Mouse (Mus musculus) kidney, postnatal 0 days (tissue): ENCODE results near the gene Treml4. TPM values are rescaled to one million over a fixed set of nuclear protein-coding genes. Genes with fewer than 3 reads are reported as not detected.

Experiments
- ATAC-seq: fragments of 200-750 bp; cut with Nextera tagmentation; replicated peaks from 2 replicates; pipeline ENCODE4 v1.8.0; 2017; ENCODE audit warnings: low read depth, moderate number of reproducible peaks, moderate TSS enrichment, moderate library complexity; ENCODE audit not compliant: low FRiP score
- DNase-seq: peaks from one replicate; pipeline ENCODE4 v3.0.0-alpha.2; 2016; ENCODE audit warnings: low spot score
- H3K27ac ChIP-seq: fragments of 300-500 bp; sonication (generic); 2 replicates; pipeline ENCODE4 v1.5.1; 2014; ENCODE audit warnings: mild to moderate bottlenecking
- H3K27me3 ChIP-seq: fragments of 300-500 bp; sonication (generic); 2 replicates; pipeline ENCODE4 v1.6.1; 2014; ENCODE audit warnings: low read length, mixed read lengths; ENCODE audit not compliant: insufficient read depth
- H3K36me3 ChIP-seq: fragments of 300-500 bp; sonication (generic); 2 replicates; pipeline ENCODE4 v1.6.1; 2014; ENCODE audit warnings: low read length, mixed read lengths; ENCODE audit not compliant: insufficient read depth
- H3K4me1 ChIP-seq: fragments of 300-500 bp; sonication (generic); replicated peaks from 2 replicates; pipeline ENCODE4 v1.6.1; 2014; ENCODE audit warnings: antibody characterized with exemption, low read length, mixed read lengths; ENCODE audit not compliant: insufficient read depth
- H3K4me2 ChIP-seq: fragments of 300-500 bp; sonication (generic); 2 replicates; pipeline ENCODE4 v1.6.1; 2014; ENCODE audit warnings: mild to moderate bottlenecking, low read length, moderate library complexity, mixed read lengths
- H3K4me3 ChIP-seq: fragments of 300-500 bp; sonication (generic); replicated peaks from 2 replicates; pipeline ENCODE4 v1.5.1; 2014; ENCODE audit warnings: low read depth, low read length
- H3K9ac ChIP-seq: fragments of 300-500 bp; sonication (generic); 2 replicates; pipeline ENCODE4 v1.6.1; 2014; ENCODE audit warnings: low read depth, low read length
- H3K9me3 ChIP-seq: fragments of 300-500 bp; sonication (generic); replicated peaks from 2 replicates; pipeline ENCODE4 v1.6.1; 2016; ENCODE audit warnings: low read length, inconsistent platforms, mixed read lengths
- CTCF ChIP-seq: IDR thresholded peaks from 2 replicates; pipeline ENCODE4 v1.5.1; 2016; ENCODE audit warnings: antibody characterized with exemption, low read depth, mild to moderate bottlenecking, moderate library complexity
- WGBS: fragments of 180-500 bp; shearing (Covaris S2); extraction: QIAGEN DNeasy Blood & Tissue Kit; methylation state at CpG from one replicate; pipeline ENCODE4 v1.1.7; 2014; 5-methylcytosine and 5-hydroxymethylcytosine counted together
- polyA plus RNA-seq: library from polyadenylated mRNA; unstranded; fragments of >200 nt; fragmentation: Nextera tagmentation; extraction: Ambion mirVana; gene quantifications from 2 replicates; pipeline ENCODE4 v1.2.1, GENCODE M21; 2015

Gene Treml4
- polyA plus RNA-seq, 1 experiment from 2014 or later = 0.32 TPM

- Histone ChIP-seq H3K4me1 (no peaks in the 10 kb centered on the region), H3K9me3 (no peaks in the 10 kb centered on the region), H3K9ac (no peak overlapping the region), H3K4me2 (no peak overlapping the region), H3K27ac (no peak overlapping the region), H3K36me3 (no peaks in the 10 kb centered on the region), H3K4me3 (no peak overlapping the region), H3K27me3 (no peaks in the 10 kb centered on the region)
- no peak for TF ChIP-seq CTCF
- ATAC-seq = no peak
- DNase-seq = no peak
- WGBS = 81% methylated on average over 4 of the region's 4 CpGs
Observed at GRCm38 (mm10) chr17:48279002-48279401, 14.9 kb downstream of the Treml4 start.

DNA sequence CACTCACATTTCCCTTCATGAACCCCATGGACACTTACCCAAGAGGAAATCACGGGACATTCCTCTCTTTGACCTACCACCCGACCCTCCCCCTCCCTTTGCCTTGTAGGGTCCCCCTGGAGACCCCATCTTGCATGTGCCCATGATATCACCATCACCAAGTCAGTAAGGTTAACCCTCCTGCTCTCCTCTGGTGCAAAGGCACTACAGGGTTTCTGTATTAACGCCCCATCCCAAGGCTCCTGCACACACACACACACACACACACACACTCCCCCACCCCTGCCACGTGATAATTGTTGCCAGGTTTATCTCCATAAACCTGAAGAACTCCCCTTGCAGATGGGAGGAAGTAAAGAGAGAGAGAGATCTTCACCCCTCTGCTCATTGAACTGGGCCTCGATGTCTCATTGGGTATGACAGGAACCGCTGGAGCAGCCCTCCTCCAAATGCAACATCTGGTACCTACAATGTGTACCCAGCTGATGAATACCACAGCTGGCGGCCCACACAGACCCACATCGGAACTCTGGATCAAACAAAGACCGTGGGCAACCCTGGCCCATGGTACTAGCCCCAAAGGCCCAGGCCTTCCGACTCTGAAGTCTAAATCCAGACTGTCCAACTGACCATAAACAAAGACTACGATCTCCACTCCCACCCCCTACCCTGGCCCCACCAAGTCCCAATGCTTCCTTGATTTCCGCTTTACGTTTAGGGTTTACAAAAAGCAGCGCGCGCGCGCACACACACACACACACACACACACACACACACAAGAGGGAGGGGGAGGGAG lies 17.0 kb downstream of the Treml4 start:
- TF ChIP-seq CTCF = no peak
- no peaks in the 10 kb centered on the region for H3K9me3 ChIP-seq
- no peaks in the 10 kb centered on the region for H3K36me3 ChIP-seq
- no peak for ATAC-seq
- no peaks in the 10 kb centered on the region for H3K27me3 ChIP-seq
- no peak overlapping the region for H3K9ac ChIP-seq
- 27% methylated on average over 18 of the region's 18 CpGs for WGBS
- H3K4me3 ChIP-seq = peak overlapping the region; percentile 23
- H3K27ac ChIP-seq = no peak overlapping the region
- H3K4me1 ChIP-seq = no peaks in the 10 kb centered on the region
- peak overlapping the region; percentile 43 for H3K4me2 ChIP-seq
- peak; percentile 43 for DNase-seq

DNA sequence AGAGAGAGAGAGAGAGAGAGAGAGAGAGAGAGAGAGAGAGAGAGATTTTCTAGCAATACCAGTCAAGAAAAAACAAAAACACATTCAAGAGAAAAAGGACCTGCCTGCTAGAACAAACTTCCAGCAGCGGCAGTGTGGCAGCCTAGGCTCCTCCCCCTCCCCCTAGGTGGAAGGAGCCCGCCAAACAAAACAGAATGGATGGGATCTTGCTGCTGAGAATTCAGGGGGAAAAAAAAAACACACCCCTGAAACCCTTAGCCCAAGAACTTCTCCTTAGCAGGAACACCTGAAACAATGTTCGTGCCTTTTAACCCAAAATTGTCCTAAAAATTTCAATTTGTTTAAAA lies 17.6 kb downstream of the Treml4 start:
- Histone ChIP-seq H3K27ac (no peak overlapping the region), H3K9me3 (no peaks in the 10 kb centered on the region), H3K4me1 (no peaks in the 10 kb centered on the region), H3K4me3 (peak overlapping the region; percentile 23), H3K27me3 (no peaks in the 10 kb centered on the region), H3K9ac (no peak overlapping the region), H3K4me2 (peak overlapping the region; percentile 43), H3K36me3 (no peaks in the 10 kb centered on the region)
- ATAC-seq (no peak), DNase-seq (peak; percentile 65)
- 4% methylated on average over 3 of the region's 3 CpGs for WGBS
- TF ChIP-seq CTCF = no peak

- H3K9me3 ChIP-seq = no peaks in the 10 kb centered on the region
- H3K36me3 ChIP-seq = no peaks in the 10 kb centered on the region
- no peak overlapping the region for H3K4me2 ChIP-seq
- WGBS = 57% methylated on average over 1 of the region's 1 CpGs
- no peak for DNase-seq
- peak; percentile 12; the same call in 1 of the 2 replicates for TF ChIP-seq CTCF
- H3K27ac ChIP-seq = no peak overlapping the region
- H3K4me1 ChIP-seq = no peaks in the 10 kb centered on the region
- ATAC-seq = no peak
- H3K9ac ChIP-seq = no peak overlapping the region
- H3K27me3 ChIP-seq = no peaks in the 10 kb centered on the region
- H3K4me3 ChIP-seq = no peak overlapping the region
Observed at GRCm38 (mm10) chr17:48286765-48287164, 22.7 kb downstream of the Treml4 start.

GRCm38 (mm10) chr17:48287276-48287675 lies 23.2 kb downstream of the Treml4 start:
- no peaks in the 10 kb centered on the region for H3K27me3 ChIP-seq
- WGBS = 66% methylated on average over 2 of the region's 2 CpGs

GRCm38 (mm10) chr17:48293500-48294194 lies 29.6 kb downstream of the Treml4 start:
- TF ChIP-seq CTCF = no peak
- H3K27me3 ChIP-seq = no peaks in the 10 kb centered on the region
- H3K4me2 ChIP-seq = no peak overlapping the region
- no peaks in the 10 kb centered on the region for H3K4me1 ChIP-seq
- H3K9ac ChIP-seq = no peak overlapping the region
- no peak for ATAC-seq
- DNase-seq = no peak
- WGBS = 77% methylated on average over 5 of the region's 5 CpGs
- H3K9me3 ChIP-seq = no peaks in the 10 kb centered on the region
- H3K27ac ChIP-seq = no peak overlapping the region
- H3K4me3 ChIP-seq = no peak overlapping the region
- H3K36me3 ChIP-seq = no peaks in the 10 kb centered on the region

More at GRCm38 (mm10) chr17:48287276-48287675, 23.2 kb downstream of the Treml4 start:
- H3K4me1 ChIP-seq = no peaks in the 10 kb centered on the region
- no peak overlapping the region for H3K4me2 ChIP-seq
- H3K4me3 ChIP-seq = no peak overlapping the region
- H3K9me3 ChIP-seq = no peaks in the 10 kb centered on the region
- ATAC-seq = no peak
- H3K27ac ChIP-seq = no peak overlapping the region
- H3K9ac ChIP-seq = no peak overlapping the region
- peak; percentile 31; the same call in 1 of the 2 replicates for TF ChIP-seq CTCF
- DNase-seq = no peak
- H3K36me3 ChIP-seq = no peaks in the 10 kb centered on the region
